Mouse (Mus musculus) lung, postnatal 0 days (tissue): ENCODE measurements around the gene Srp54c.
"Not testable (repeated sequence)": the region's sequence is repeated elsewhere in the genome, so short reads cannot be mapped to it uniquely, and the experiment has no call there.

Experiments
- CTCF ChIP-seq: IDR thresholded peaks from 2 replicates; pipeline ENCODE4 v1.5.1; 2016; ENCODE audit warnings: antibody characterized with exemption, mild to moderate bottlenecking
- EP300 ChIP-seq: IDR thresholded peaks from 2 replicates; pipeline ENCODE4 v1.6.1; 2016; ENCODE audit warnings: antibody characterized with exemption, mild to moderate bottlenecking, control low read depth

DNA sequence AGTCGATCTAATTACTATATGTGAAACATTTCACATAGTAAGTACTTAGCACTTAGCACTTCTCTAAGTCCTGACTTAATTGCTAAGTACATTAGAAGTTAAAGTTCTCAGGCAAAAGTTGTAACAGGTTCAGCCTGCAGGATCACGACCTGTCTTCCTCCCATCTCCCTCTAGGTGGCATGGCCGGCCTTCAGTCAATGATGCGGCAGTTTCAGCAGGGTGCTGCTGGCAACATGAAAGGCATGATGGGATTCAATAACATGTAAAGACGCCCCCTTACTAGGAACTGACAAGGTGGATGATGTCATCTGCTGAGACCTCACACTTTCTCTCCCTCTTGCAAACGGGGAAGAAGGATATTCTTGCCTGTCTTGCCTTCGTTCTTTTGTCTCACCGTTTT, 42.3 kb upstream of the Srp54c start:
- TF ChIP-seq CTCF, EP300: not testable (repeated sequence)
